Mouse (Mus musculus): ENCODE results near the gene Mboat2. TPM values are rescaled to one million over a fixed set of nuclear protein-coding genes. Genes with fewer than 3 reads are reported as not detected.

The Mboat2 gene
- polyA plus RNA-seq, 1 experiment from 2014 or later: 49.6 TPM

GRCm38 (mm10) chr12:24972371-24973350, 142.0 kb downstream of the Mboat2 start:
- Histone ChIP-seq H3K4me3 (no peak overlapping the region), H3K36me3 (no peaks in the 10 kb centered on the region), H3K4me1 (peaks cover 6% of the 10 kb centered on the region), H3K9me3 (replicated peaks) (no peaks in the 10 kb centered on the region), H3K27ac (no peak overlapping the region), H3K27me3 (ENCODE audit: low read depth, poor library complexity, severe bottlenecking) (no peaks in the 10 kb centered on the region)
- WGBS: 74% methylated on average over 8 of the region's 8 CpGs
- DNase-seq (ENCODE audit: low spot score): no peak

DNA sequence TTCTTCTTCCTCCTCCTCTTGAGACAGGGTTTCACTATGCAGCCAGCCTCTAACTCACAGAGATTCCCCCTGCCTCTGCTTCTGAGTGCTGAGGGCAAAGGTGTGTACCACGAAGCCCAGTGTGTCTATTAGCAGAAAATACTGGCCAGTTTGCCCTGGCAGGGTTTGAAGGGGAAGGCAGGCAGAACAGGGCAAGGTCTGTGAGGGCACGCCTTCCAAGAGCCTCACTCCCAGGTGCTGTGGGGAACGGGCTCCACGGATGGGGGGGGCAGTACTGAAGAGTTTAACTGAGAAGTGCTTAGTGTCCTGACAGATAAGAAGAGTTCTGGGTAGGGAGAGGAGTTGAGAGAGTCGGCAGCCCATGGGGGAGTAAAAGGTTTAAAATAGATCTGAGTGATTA, 142.9 kb downstream of the Mboat2 start:
- 75% methylated on average over 5 of the region's 5 CpGs for WGBS
- no peaks in the 10 kb centered on the region for H3K27me3 ChIP-seq (ENCODE audit: low read depth, poor library complexity, severe bottlenecking)
- peaks cover 6% of the 10 kb centered on the region for H3K4me1 ChIP-seq
- DNase-seq (ENCODE audit: low spot score): no peak
- H3K9me3 ChIP-seq (replicated peaks): no peaks in the 10 kb centered on the region
- H3K27ac ChIP-seq: no peak overlapping the region
- no peak overlapping the region for H3K4me3 ChIP-seq
- H3K36me3 ChIP-seq: no peaks in the 10 kb centered on the region

DNA sequence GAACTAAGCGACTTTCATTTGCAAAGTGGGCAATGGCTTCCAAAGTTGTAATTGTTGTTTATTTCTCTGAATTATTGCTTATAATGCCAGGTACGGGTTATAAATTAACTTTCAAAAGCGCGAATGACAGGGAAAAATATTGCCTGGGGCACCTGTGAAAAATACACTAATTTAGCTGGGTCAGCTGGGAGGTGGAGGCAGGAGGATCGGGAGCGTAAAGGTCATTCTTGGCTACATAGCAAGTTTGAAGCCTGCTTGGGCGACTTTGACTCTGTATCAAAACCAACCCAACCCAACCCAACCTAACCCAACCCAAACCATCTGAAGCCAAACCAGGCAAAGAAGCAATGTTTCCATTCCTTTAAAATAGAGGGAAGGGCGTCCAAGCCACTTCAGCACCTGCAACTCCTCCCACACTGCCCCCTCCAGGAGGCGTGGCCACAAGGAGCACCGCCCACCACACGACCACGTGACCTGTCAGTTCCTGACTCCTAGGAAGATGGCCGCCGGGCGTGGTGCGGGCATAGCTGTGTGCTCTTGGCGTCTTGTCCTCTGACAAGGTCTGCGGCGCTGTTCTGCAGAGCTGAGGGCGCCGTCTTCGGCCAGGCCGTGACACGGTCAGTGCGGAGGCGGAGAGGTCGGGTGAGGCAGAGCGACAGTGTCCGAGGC, 143.9 kb downstream of the Mboat2 start, which contains the start of gene Kidins220:
TSS of gene Kidins220 (plus strand) at position 480 of the 669 bp plus-strand sequence.
- Histone ChIP-seq H3K4me1 (peaks cover 6% of the 10 kb centered on the region), H3K27ac (peak within 1 kb of the TSS; percentile 73), H3K27me3 (ENCODE audit: low read depth, poor library complexity, severe bottlenecking) (no peaks in the 10 kb centered on the region), H3K4me3 (peak within 1 kb of the TSS; percentile 79), H3K36me3 (no peaks in the 10 kb centered on the region), H3K9me3 (replicated peaks) (no peaks in the 10 kb centered on the region)
- 16% methylated on average over 29 of the region's 29 CpGs for WGBS
- peak; percentile 97 for DNase-seq (ENCODE audit: low spot score)

DNA sequence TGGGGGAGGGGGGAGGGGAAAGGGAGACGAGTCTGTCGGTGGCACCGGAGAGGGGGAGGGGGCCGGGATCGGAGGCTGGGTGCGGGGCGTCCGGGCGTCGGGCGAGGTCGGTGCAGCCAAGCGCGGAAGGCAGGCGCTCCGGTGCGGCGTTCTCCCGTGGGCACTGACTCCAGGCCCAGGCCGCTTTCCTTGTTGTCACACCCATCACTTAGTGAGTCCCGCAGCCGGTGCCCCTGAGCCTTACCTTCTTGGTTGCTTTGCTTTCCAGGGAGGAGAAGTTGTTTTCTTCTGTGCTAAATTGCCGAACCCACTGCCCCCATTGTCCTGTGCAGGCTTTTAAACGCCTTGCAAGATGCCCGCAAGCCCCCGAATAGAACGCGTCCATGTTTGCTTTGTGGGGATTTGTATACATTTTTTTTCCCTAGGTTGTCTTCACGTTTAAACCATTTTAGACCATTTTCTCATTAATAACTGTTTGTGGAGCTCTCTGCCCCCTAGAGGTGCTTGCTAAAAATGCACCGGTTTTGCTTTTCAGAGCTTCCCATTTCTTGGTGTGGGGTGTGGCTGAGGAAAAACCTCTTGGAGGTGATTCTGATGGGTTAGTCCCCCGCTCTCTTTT, 144.5 kb downstream of the Mboat2 start:
- DNase-seq (ENCODE audit: low spot score): peak; percentile 58
- under 1% methylated on average over 31 of the region's 31 CpGs for whole genome bisulfite sequencing
- no peaks in the 10 kb centered on the region for H3K36me3 ChIP-seq

DNA sequence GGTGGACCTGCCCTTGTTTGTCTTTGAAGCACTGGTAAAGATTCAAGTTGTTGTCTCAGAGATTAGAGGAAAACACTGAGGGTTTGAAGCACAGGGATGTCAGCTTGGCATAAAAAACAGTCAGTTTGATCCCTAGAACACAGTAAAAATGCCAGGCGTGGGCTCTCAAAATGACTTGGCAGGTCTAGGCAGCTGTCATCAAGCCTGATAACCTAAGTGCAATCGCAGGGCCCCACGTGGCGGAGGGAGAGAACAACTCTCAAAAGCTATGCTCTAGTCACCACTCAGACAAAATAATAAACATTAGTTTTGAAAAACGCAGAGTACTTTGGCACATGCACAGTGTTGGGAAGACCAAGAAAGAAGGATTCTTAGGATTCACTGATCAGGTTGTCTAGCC, 154.5 kb downstream of the Mboat2 start:
- Histone ChIP-seq H3K27ac (no peak overlapping the region), H3K4me3 (no peak overlapping the region), H3K36me3 (peaks cover 17% of the 10 kb centered on the region), H3K27me3 (ENCODE audit: low read depth, poor library complexity, severe bottlenecking) (no peaks in the 10 kb centered on the region), H3K9me3 (replicated peaks) (no peaks in the 10 kb centered on the region), H3K4me1 (no peaks in the 10 kb centered on the region)
- no peak for DNase-seq (ENCODE audit: low spot score)
- WGBS: 90% methylated on average over 5 of the region's 5 CpGs

More for the DNA sequence above, 144.5 kb downstream of the Mboat2 start:
- Histone ChIP-seq H3K27ac (peak overlapping the region; percentile 73), H3K27me3 (ENCODE audit: low read depth, poor library complexity, severe bottlenecking) (no peaks in the 10 kb centered on the region), H3K9me3 (replicated peaks) (no peaks in the 10 kb centered on the region), H3K4me3 (peak overlapping the region; percentile 79), H3K4me1 (peaks cover 6% of the 10 kb centered on the region)

DNA sequence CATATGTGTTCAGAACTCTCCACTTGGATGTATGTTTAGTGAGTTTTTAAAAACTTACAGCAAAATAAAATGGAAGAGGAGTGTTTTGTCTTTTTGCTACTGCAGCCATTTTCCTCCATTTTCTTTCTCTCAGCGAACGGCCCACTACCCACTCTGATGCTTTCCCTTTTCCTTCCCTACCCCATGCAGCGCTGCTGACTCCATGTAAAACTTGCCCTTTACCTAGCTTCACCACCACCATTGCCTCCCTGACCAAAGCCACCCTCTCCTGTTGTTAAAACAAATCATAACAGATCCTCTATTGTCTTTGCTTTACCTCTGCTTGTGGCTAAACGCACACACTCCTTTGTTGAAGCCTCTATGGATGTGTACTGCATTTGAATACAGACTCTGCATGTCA, 164.7 kb downstream of the Mboat2 start:
- Histone ChIP-seq H3K9me3 (replicated peaks) (no peaks in the 10 kb centered on the region), H3K4me1 (no peaks in the 10 kb centered on the region), H3K27me3 (ENCODE audit: low read depth, poor library complexity, severe bottlenecking) (no peaks in the 10 kb centered on the region), H3K36me3 (peaks cover 69% of the 10 kb centered on the region), H3K4me3 (no peak overlapping the region), H3K27ac (no peak overlapping the region)
- WGBS: 96% methylated on average over 4 of the region's 4 CpGs
- DNase-seq (ENCODE audit: low spot score): no peak

DNA sequence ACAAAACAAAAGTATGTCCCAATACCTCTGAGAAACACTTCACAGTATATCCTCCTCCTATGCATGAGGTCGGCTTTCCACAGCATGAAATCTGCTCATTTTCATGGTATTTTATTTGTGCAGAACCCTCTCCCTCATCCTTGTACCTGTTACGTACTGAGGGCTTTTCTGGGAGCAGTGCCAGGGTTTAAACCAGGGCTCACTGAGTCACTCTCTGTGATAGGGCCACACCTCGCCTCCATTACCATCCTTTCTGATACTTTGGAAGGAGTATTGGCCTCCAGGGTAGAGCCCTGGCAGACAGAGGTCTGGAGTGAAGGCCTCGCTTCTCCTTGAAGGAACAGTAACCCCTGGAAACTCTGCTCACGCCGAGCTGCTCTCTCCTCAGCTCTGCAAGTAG, 174.7 kb downstream of the Mboat2 start:
- no peak for DNase-seq (ENCODE audit: low spot score)
- WGBS: 77% methylated on average over 6 of the region's 6 CpGs
- peaks cover 49% of the 10 kb centered on the region for H3K36me3 ChIP-seq
- no peaks in the 10 kb centered on the region for H3K27me3 ChIP-seq (ENCODE audit: low read depth, poor library complexity, severe bottlenecking)
- H3K4me3 ChIP-seq: no peak overlapping the region
- H3K27ac ChIP-seq: no peak overlapping the region
- H3K4me1 ChIP-seq: peaks cover 6% of the 10 kb centered on the region; the same call in 1 of the 2 replicates
- H3K9me3 ChIP-seq (replicated peaks): no peaks in the 10 kb centered on the region

GRCm38 (mm10) chr12:25009957-25010356, 179.3 kb downstream of the Mboat2 start:
- no peak for DNase-seq (ENCODE audit: low spot score)
- Histone ChIP-seq H3K4me1 (peaks cover 8% of the 10 kb centered on the region), H3K36me3 (peaks cover 59% of the 10 kb centered on the region), H3K27me3 (ENCODE audit: low read depth, poor library complexity, severe bottlenecking) (no peaks in the 10 kb centered on the region), H3K27ac (no peak overlapping the region), H3K4me3 (no peak overlapping the region), H3K9me3 (replicated peaks) (no peaks in the 10 kb centered on the region)
- 97% methylated on average over 9 of the region's 9 CpGs for WGBS

DNA sequence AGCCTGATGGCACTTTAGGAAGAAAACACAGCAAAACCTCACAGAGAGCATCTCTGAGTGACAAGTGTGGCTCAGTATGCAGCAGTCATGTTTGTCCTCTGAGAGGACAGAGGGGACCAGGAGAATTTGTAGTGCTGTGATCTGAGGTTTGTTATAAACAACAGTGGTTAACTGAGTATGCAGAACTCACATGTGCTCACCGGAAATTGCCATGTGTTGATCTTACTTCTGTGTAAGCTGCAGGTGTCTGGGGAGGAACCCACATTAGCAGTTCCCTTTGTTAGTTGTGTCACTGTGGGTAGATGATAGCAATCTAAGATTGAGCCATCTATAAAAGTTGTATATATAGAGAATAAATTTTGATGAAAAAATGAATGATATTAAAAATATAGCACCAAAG, 179.7 kb downstream of the Mboat2 start:
- no peak for DNase-seq (ENCODE audit: low spot score)
- Histone ChIP-seq H3K4me1 (peaks cover 12% of the 10 kb centered on the region), H3K36me3 (peaks cover 59% of the 10 kb centered on the region), H3K4me3 (no peak overlapping the region), H3K27me3 (ENCODE audit: low read depth, poor library complexity, severe bottlenecking) (no peaks in the 10 kb centered on the region), H3K27ac (no peak overlapping the region), H3K9me3 (replicated peaks) (no peaks in the 10 kb centered on the region)
- 93% methylated on average over 1 of the region's 1 CpGs for WGBS

GRCm38 (mm10) chr12:25011733-25012367, 181.2 kb downstream of the Mboat2 start:
- H3K27ac ChIP-seq: no peak overlapping the region
- WGBS: 68% methylated on average over 15 of the region's 15 CpGs
- H3K9me3 ChIP-seq (replicated peaks): no peaks in the 10 kb centered on the region
- H3K4me3 ChIP-seq: no peak overlapping the region
- no peak for DNase-seq (ENCODE audit: low spot score)
- H3K4me1 ChIP-seq: peaks cover 12% of the 10 kb centered on the region
- peaks cover 69% of the 10 kb centered on the region for H3K36me3 ChIP-seq
- H3K27me3 ChIP-seq (ENCODE audit: low read depth, poor library complexity, severe bottlenecking): no peaks in the 10 kb centered on the region

DNA sequence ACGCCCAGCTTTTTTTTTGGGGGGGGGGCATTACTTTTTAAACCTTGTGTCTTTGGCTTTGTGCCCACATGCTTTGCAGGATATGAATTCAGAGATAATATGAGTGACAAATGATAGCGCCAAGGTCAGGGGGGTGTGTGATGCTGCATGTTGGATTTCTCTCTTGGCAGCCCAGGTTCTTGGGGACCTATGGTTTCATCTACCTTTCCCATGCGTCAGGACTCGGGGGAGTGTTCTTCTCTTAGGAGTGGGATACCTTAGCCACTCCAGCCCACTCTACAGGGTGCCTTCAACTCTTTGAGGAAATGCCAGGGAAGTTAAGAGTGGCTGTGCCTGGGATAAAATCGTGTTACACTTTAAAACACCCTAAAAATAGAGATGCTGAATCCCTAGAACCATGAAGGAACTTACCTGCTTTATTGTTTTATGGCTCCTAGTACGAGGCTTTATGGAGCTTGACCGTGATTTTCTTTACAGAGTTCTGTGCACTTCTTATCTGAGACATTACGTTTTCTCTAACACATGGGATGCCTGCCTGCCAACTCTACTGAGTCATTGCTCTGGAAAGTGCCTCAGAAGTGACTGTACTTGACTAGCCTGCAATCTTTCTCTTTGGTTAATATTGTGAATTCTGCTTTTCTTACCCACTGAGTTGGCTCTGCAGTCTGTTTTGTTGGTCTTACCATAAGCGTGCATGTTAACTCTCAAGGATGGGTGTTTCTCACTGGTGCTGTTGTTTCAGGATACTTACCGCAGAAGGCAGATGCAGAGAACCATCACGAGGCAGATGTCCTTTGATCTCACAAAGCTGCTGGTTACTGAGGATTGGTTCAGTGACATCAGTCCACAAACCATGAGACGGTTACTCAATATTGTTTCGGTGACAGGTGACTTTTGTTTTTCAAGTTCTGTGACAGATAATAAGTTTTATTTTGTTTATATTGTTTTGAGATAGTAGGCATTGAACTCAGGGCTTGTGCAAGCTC, 182.2 kb downstream of the Mboat2 start:
- Histone ChIP-seq H3K4me3 (no peak overlapping the region), H3K9me3 (replicated peaks) (no peaks in the 10 kb centered on the region), H3K27me3 (ENCODE audit: low read depth, poor library complexity, severe bottlenecking) (no peaks in the 10 kb centered on the region), H3K36me3 (peaks cover 70% of the 10 kb centered on the region), H3K27ac (no peak overlapping the region), H3K4me1 (peaks cover 12% of the 10 kb centered on the region)
- no peak for DNase-seq (ENCODE audit: low spot score)
- WGBS: 82% methylated on average over 13 of the region's 13 CpGs
